20 mouse cellular contexts compared by ENCODE assay signal in genomic region chr3:81025568-81026213, GRCm38 (mm10). TPM values are rescaled to one million over a fixed set of nuclear protein-coding genes. Genes with fewer than 3 reads are reported as not detected.
DNase-seq lines count a peak whose midpoint lies in the region; ATAC-seq and TF ChIP-seq lines count a peak whose summit lies in the region.
"Had no signal": no experiment of that assay in that cellular context is flagged by ENCODE, and none has a peak within 500 bp of the region (broad histone marks: within the 10 kb centered on the region; RNA-seq: fewer than 3 reads in every experiment).

No protein-coding gene starts in this region.

- no peaks in the 10 kb centered on the region for H3K9me3 ChIP-seq in forebrain, embryonic 14.5 days (replicated peaks; ENCODE audit: control insufficient read depth, low read length)
- no peaks in the 10 kb centered on the region for H3K9me3 ChIP-seq in forebrain, postnatal 0 days (ENCODE audit: low read length)
- H3K9me3 ChIP-seq in midbrain, postnatal 0 days (ENCODE audit: low read length) = no peaks in the 10 kb centered on the region
- no peaks in the 10 kb centered on the region for H3K9me3 ChIP-seq in midbrain, embryonic 14.5 days (ENCODE audit: control insufficient read depth, low read length)
- no peaks in the 10 kb centered on the region for H3K9me3 ChIP-seq in limb, embryonic 10.5 days (replicated peaks)
- H3K9me3 ChIP-seq: embryonic facial prominence, embryonic 12.5 days; heart, embryonic 10.5 days had no signal

- DNase-seq in forebrain, embryonic 14.5 days (ENCODE audit: low spot score) = peak; percentile 79
- DNase-seq in forebrain, postnatal 0 days = no peak
- peak; percentile 39 for DNase-seq in midbrain, postnatal 0 days (ENCODE audit: low spot score)
- no peak for DNase-seq in midbrain, embryonic 14.5 days
- no peak for DNase-seq in limb, embryonic 10.5 days (ENCODE audit: low spot score)
- no peak for DNase-seq in kidney, adult 8-10 months
- DNase-seq in neural tube, embryonic 10.5 days (ENCODE audit: extremely low spot score, low spot score) = no peak
- DNase-seq: adrenal gland, adult 2 months; adrenal gland, postnatal 25 days; cerebellum, adult 2 months; embryo, embryonic 11 days; gastrocnemius, postnatal 10 days; heart, adult 18-20 months; heart, postnatal 10 days; heart, postnatal 4 days had no signal

- H3K4me2 ChIP-seq in forebrain, embryonic 14.5 days (ENCODE audit: low read length) = no peak overlapping the region
- H3K4me2 ChIP-seq in forebrain, postnatal 0 days (ENCODE audit: low read depth) = no peak overlapping the region
- no peak overlapping the region for H3K4me2 ChIP-seq in midbrain, postnatal 0 days (ENCODE audit: low read depth, low read length, poor library complexity, severe bottlenecking)
- H3K4me2 ChIP-seq in midbrain, embryonic 14.5 days (ENCODE audit: low read length) = no peak overlapping the region
- H3K4me2 ChIP-seq: embryonic facial prominence, embryonic 12.5 days; hindbrain, embryonic 14.5 days had no signal

- H3K36me3 ChIP-seq in forebrain, embryonic 14.5 days (ENCODE audit: control insufficient read depth, insufficient read depth, low read length) = no peaks in the 10 kb centered on the region
- H3K36me3 ChIP-seq in forebrain, postnatal 0 days (ENCODE audit: insufficient read depth) = no peaks in the 10 kb centered on the region
- H3K36me3 ChIP-seq in midbrain, postnatal 0 days (ENCODE audit: insufficient read depth, low read length) = no peaks in the 10 kb centered on the region
- H3K36me3 ChIP-seq in midbrain, embryonic 14.5 days (ENCODE audit: control insufficient read depth, insufficient read depth, low read length) = no peaks in the 10 kb centered on the region
- H3K36me3 ChIP-seq in limb, embryonic 10.5 days = no peaks in the 10 kb centered on the region
- H3K36me3 ChIP-seq: embryonic facial prominence, embryonic 12.5 days; heart, embryonic 10.5 days had no signal

- no peaks in the 10 kb centered on the region for H3K4me1 ChIP-seq in forebrain, embryonic 14.5 days (ENCODE audit: control insufficient read depth, insufficient read depth, low read length)
- no peaks in the 10 kb centered on the region for H3K4me1 ChIP-seq in forebrain, postnatal 0 days (ENCODE audit: insufficient read depth)
- H3K4me1 ChIP-seq in midbrain, postnatal 0 days (ENCODE audit: insufficient read depth, low read length) = no peaks in the 10 kb centered on the region; the same call in 1 of the 2 replicates
- no peaks in the 10 kb centered on the region for H3K4me1 ChIP-seq in midbrain, embryonic 14.5 days (ENCODE audit: control insufficient read depth, insufficient read depth, low read length)
- peaks cover 28% of the 10 kb centered on the region for H3K4me1 ChIP-seq in limb, embryonic 10.5 days
- H3K4me1 ChIP-seq: embryonic facial prominence, embryonic 12.5 days; heart, embryonic 10.5 days had no signal

- no peak overlapping the region for H3K4me3 ChIP-seq in forebrain, embryonic 14.5 days (ENCODE audit: low read depth, low read length)
- no peak overlapping the region for H3K4me3 ChIP-seq in forebrain, postnatal 0 days (ENCODE audit: low read depth, low read length)
- no peak overlapping the region for H3K4me3 ChIP-seq in midbrain, postnatal 0 days (ENCODE audit: low read depth, low read length)
- no peak overlapping the region for H3K4me3 ChIP-seq in midbrain, embryonic 14.5 days (replicated peaks; ENCODE audit: low read depth, low read length)
- no peak overlapping the region for H3K4me3 ChIP-seq in limb, embryonic 10.5 days
- H3K4me3 ChIP-seq: embryonic facial prominence, embryonic 12.5 days; heart, embryonic 10.5 days had no signal

- 52% methylated on average over 9 of the region's 9 CpGs for WGBS in forebrain, embryonic 14.5 days
- WGBS in forebrain, postnatal 0 days = 51% methylated on average over 9 of the region's 9 CpGs
- 78% methylated on average over 9 of the region's 9 CpGs for whole genome bisulfite sequencing in midbrain, postnatal 0 days
- 79% methylated on average over 9 of the region's 9 CpGs for WGBS in midbrain, embryonic 14.5 days
- 58% methylated on average over 9 of the region's 9 CpGs for WGBS in limb, embryonic 10.5 days

- ATAC-seq in forebrain, embryonic 14.5 days = peak; percentile 86
- no peak for ATAC-seq in forebrain, postnatal 0 days
- no peak for ATAC-seq in midbrain, postnatal 0 days (ENCODE audit: low FRiP score)
- no peak for ATAC-seq in midbrain, embryonic 14.5 days (ENCODE audit: low FRiP score, low TSS enrichment)
- ATAC-seq: inflammation-experienced regulatory T-cells, adult 6 months; intestine, postnatal 0 days had no signal

- no peak for TF ChIP-seq CTCF in forebrain, postnatal 0 days (IDR thresholded peaks at IDR 0.05; ENCODE audit: low read depth)
- TF ChIP-seq CTCF in midbrain, postnatal 0 days (IDR thresholded peaks at IDR 0.05) = no peak

- no peak overlapping the region for H3K9ac ChIP-seq in forebrain, embryonic 14.5 days (ENCODE audit: low read length)
- H3K9ac ChIP-seq in forebrain, postnatal 0 days = no peak overlapping the region
- H3K9ac ChIP-seq in midbrain, postnatal 0 days (replicated peaks; ENCODE audit: low read length, poor library complexity, severe bottlenecking) = no peak overlapping the region
- H3K9ac ChIP-seq in midbrain, embryonic 14.5 days (replicated peaks; ENCODE audit: low read length) = no peak overlapping the region
- H3K9ac ChIP-seq: embryonic facial prominence, embryonic 12.5 days; hindbrain, embryonic 14.5 days had no signal

- H3K27ac ChIP-seq in forebrain, embryonic 14.5 days (ENCODE audit: low read depth, low read length) = no peak overlapping the region
- no peak overlapping the region for H3K27ac ChIP-seq in forebrain, postnatal 0 days (ENCODE audit: low read depth, low read length)
- no peak overlapping the region for H3K27ac ChIP-seq in midbrain, postnatal 0 days (ENCODE audit: low read depth, low read length)
- no peak overlapping the region for H3K27ac ChIP-seq in midbrain, embryonic 14.5 days (replicated peaks; ENCODE audit: low read depth, low read length)
- H3K27ac ChIP-seq in limb, embryonic 10.5 days = 0 out of 2 replicates have a peak overlapping the region, but pooled peaks have one; percentile 4
- H3K27ac ChIP-seq: embryonic facial prominence, embryonic 12.5 days; heart, embryonic 10.5 days; hindbrain, embryonic 14.5 days had no signal

- H3K27me3 ChIP-seq in forebrain, embryonic 14.5 days (replicated peaks; ENCODE audit: control insufficient read depth, insufficient read depth, low read length) = no peaks in the 10 kb centered on the region
- no peaks in the 10 kb centered on the region for H3K27me3 ChIP-seq in forebrain, postnatal 0 days (ENCODE audit: insufficient read depth, low read length)
- H3K27me3 ChIP-seq in midbrain, postnatal 0 days (ENCODE audit: insufficient read depth, low read length) = no peaks in the 10 kb centered on the region
- H3K27me3 ChIP-seq in midbrain, embryonic 14.5 days (ENCODE audit: control insufficient read depth, insufficient read depth, low read length) = no peaks in the 10 kb centered on the region
- no peaks in the 10 kb centered on the region for H3K27me3 ChIP-seq in limb, embryonic 10.5 days (ENCODE audit: low read depth, poor library complexity, severe bottlenecking)
- H3K27me3 ChIP-seq: embryonic facial prominence, embryonic 12.5 days had no signal

RNA-seq across cellular contexts. Expression of gene Pdgfc, which starts 10.5 kb away (rescaled TPM):
- 7.4 and 8.3 TPM in 2 replicates for polyA plus RNA-seq in forebrain, embryonic 14.5 days (2014; fragmentation: Nextera tagmentation; extraction: Ambion mirVana)
- 4.8 and 7.2 TPM in 2 replicates for total RNA-seq in forebrain, postnatal 0 days (2014; rRNA removed)
- polyA plus RNA-seq in forebrain, postnatal 0 days (2015; fragmentation: Nextera tagmentation; extraction: Ambion mirVana) = 6.3 and 6.7 TPM in 2 replicates
- 3.0 and 3.5 TPM in 2 replicates for total RNA-seq in midbrain, postnatal 0 days (2014; rRNA removed)
- polyA plus RNA-seq in midbrain, postnatal 0 days (2015; fragmentation: Nextera tagmentation; extraction: Ambion mirVana) = 2.9 and 3.7 TPM in 2 replicates
- polyA plus RNA-seq in midbrain, embryonic 14.5 days (2014; fragmentation: Nextera tagmentation; extraction: Ambion mirVana) = 5.4 and 6.3 TPM in 2 replicates
- 47.0 and 58.8 TPM in 2 replicates for polyA plus RNA-seq in limb, embryonic 10.5 days (2016; fragmentation: Nextera tagmentation; extraction: Ambion mirVana)
- polyA plus RNA-seq: inflammation-experienced regulatory T-cells, adult 6 months had no signal

Comparison
In these comparisons a context has a peak if more than half of its experiments do, and no peak if none do; other contexts are left out.
1. DNase-seq: peak in forebrain, embryonic 14.5 days (single experiment) and midbrain, postnatal 0 days (single experiment); none in forebrain, postnatal 0 days (single experiment), midbrain, embryonic 14.5 days (single experiment), limb, embryonic 10.5 days (single experiment), kidney, adult 8-10 months (0 of 2) and neural tube, embryonic 10.5 days (single experiment).